Mouse (Mus musculus): ENCODE results near the gene Gsta1.
A peak's percentile ranks its signal among the peaks of the same experiment; 100 is the strongest.
"Not testable (repeated sequence)": the region's sequence is repeated elsewhere in the genome, so short reads cannot be mapped to it uniquely, and the experiment has no call there.

Gene Gsta1

DNA sequence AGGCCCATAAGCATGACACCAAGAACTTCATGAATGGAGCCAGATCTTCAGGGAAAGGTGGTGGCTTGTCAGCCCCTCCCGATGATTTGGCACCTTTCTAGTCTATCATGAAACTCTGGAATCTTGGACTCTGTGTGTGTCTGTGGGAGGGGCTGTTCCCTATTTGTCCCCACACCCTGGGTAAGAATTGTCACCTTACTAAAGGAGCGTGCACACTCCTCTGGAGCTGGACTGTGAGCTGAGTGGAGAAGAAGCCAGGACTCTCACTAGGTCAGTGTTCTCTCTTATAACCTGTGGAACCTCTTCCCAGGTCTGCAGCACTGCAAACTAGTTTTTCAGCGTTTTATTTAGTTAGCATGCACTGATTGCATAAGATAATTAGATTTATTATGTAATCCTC, at the start of gene Gsta1:
Gene Gsta1 (plus strand): TSS at position 196 of the 400 bp plus-strand sequence.
- not testable (repeated sequence) for DNase-seq (ENCODE audit: inconsistent age in 2 of 2, low spot score in 1 of 2)

DNA sequence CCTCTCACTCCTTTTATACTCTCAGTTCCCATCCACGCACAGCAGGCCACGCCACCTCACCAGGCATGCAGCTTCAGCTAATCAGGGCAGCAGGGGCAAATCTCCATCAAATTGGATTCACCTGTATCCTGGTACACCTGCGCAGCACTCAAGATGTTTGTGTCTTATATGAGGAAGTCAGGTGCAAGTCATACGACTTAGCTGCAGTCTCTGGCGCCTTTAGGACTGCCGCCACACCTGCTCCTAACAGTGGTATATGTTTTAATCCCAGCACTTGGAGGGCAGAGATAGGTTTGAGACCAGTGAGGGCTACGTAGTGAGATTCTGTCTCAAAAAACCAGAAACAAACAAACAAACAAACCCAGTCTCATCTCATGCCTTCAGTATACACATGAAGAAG, 48.0 kb upstream of the Gsta1 start, which contains the start of gene Gsta4:
Gene Gsta4 (plus strand): TSS at position 301 of the 400 bp plus-strand sequence.
- DNase-seq (ENCODE audit: inconsistent age in 2 of 2, low spot score in 1 of 2) = not testable (repeated sequence)

DNA sequence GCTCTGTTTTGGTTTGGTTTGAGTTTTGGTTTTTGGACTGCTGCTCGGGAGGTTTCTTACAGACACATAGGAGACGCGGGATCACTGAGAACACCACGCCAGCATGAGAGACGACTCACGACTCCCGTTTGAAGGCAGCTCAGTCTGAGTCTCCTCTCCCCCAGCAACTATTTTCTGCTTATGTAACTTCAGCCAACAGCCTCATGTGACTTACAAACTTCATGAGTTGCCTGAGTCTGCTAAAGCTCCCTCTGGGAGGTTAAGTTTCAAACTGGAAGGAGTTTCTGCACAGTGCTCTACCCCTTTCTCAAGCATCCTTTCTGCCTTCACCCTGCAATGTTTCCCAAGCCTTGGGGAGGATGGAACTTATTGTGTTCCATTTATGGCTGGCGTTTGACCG, 44.8 kb upstream of the Gsta1 start:
- no peak for DNase-seq (ENCODE audit: inconsistent age in 2 of 2, low spot score in 1 of 2)

DNA sequence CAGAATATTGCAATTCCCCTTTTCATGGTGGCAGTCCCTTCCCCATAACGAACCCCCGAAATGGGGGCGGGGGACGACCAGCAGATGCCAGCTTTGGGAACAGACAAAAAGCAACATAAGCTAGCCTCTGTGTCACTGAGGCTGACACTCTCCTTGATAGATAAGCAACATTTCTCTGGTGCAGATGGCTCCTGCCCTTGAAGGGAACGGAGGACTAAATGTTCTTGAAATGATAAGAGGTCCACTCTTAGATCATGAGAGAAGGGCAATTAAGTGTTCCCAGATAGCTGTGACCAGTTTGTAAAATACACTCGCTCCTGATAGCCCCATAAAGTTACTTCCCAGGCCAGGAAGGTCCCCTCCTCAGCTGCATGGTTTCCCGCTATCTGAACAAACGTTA, 41.5 kb upstream of the Gsta1 start:
- DNase-seq (ENCODE audit: inconsistent age in 2 of 2, low spot score in 1 of 2) = no peak

DNA sequence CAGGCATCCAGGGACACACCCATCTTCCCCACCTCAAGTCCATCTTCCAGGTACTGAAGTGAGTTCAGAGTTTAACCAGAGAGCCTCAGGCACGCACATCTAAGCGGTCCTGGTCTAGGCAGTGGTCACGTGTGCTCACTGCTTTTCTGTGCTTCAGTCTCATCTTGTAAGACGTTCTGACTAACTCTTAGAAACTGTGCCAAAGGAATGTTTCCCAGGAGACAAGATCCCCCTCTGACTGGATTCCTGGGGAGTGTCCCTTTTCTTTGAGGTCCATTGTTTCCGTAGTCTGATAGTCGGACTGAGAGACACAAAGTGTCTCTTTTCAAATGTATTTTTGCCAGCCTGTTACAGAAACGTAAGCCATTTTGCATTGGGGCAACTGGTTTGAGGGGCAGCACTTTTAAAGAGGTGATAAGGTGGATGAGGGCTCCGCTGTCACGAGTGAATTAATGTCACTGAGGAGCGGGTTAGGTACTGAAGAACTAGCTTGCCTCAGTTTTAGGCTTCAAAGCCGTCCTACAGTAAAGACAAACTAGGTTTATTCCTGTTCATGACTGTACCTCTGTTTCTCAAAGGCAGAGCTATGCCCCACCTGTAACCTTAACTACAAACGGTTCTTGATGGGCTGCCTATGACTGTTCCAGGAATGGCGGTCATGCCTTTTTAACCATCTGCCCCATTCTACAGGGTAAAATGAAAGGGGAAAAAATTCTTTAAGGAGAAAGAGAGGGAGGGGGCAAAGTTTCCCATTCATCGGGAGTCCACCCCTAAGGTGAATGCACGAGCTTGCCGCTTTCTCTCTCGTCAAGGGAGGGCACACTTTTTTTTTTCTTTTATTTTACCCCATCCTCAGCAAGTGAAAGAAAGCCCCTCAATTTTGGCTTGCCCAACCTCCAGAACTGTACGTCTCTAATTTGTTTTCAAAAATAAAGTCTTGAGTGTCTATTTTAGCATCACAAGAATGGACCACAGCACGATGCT, 39.5 kb upstream of the Gsta1 start:
- peak in 1 of 2 experiments; percentile 54 for DNase-seq (ENCODE audit: inconsistent age in 2 of 2, low spot score in 1 of 2)

DNA sequence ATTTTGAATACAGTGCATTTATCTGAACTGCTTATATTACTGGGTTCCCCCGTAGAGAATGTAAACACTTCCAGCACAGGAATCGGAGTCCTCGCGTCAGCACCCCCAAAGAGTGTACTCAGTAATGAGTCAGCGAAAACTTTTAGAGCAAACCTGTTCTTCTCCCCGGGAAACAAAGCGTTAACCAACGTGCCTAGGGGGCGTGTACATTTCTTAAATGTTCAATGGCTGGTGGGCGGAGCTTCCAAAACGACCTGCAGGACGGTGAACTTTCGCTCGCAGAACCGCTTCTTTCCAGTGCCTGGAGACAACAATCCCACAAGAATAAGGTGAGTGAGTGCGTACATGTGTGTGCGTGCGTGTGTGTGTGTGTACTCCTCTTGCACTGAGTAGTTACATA, 38.7 kb upstream of the Gsta1 start:
- peak; percentile 73 to 88 for DNase-seq (ENCODE audit: inconsistent age in 2 of 2, low spot score in 1 of 2)

DNA sequence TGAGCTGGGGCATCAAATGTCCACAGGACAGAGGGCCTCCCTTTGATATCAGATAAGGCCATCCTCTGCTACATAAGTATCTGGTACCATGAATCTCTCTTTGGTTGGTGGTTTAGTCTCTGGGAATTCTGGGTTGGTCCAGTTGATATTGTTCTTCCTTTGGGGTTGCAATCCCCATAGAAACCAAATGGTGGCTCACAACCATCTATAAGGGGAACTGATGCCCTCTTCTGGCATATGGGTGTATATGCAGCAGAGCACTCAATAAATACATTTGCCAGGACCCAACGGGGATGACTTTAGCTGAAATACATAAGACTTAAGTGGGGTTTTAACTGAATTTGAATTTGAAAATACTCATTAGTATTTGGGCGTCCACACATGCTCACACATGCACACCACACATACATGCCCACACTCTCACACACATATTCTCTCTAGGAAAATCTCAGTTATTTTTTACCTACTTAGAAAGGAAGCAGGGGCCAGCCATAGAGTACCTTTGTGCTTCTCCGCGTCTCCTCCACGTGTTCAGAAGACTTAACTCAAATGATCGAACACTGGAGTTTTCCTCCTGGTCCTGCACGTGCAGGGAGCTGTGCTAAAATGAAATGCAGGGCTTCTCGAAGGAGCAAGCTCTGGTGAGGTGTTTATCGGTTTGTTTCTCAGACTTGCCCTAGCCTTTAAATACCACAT, 36.4 kb upstream of the Gsta1 start:
- DNase-seq (ENCODE audit: inconsistent age in 2 of 2, low spot score in 1 of 2) = peak; percentile 45 to 86

DNA sequence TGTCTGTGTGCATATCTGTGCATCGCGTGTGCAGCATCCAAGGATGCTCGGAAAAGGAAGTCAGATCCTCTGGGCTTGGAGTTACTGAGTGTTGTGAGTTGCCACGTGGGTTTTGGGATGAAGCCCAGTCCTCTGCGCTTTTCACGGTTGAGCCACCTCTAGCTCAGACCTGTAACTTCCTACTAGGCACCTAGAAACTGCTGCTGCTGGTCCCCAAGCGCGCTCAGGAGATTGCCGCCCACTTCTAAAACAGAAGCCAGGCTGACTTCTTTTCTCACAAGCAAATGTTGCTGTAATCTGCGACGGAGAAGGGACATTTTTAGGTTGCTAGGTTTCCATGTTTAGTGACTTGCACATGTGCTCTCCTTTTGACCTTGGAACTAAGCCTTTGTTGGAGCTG, 35.4 kb upstream of the Gsta1 start:
- no peak for DNase-seq (ENCODE audit: inconsistent age in 2 of 2, low spot score in 1 of 2)

DNA sequence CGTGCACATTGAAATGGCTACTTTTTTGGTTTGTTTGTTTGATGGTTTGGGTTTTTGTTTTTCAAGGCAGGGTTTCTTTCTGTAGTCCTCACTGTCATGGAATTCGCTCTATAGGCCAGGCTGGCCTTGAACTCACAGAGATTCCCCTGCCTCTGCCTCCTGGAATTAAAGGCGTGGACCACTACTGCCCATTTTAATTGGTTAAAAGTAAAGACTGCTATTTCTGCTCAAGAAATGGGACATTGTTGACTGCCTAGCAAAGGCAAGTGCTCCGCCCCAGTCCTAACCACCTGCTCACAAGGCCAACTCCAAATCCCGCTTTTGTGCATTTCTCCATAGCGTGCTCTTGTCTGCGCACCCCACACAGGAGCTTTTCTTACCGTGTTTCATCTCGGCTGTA, 32.7 kb upstream of the Gsta1 start:
- DNase-seq (ENCODE audit: inconsistent age in 2 of 2, low spot score in 1 of 2) = no peak

DNA sequence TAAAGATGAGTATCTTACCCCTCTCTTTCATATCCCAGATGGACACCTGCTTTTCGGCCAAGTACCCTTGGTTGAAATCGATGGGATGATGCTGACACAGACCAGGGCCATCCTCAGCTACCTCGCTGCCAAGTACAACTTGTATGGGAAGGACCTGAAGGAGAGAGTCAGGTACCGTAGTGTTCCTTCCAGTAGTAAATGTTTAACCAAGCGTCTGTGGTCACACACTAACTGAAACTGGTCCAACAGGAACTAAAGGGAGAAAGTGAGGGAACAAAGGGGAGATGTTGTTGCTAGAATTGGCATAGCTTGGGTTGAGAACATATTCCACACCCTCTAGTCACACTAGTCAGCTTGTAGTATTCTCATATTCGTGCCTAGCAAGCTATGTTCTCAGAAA, 26.3 kb upstream of the Gsta1 start:
- DNase-seq (ENCODE audit: inconsistent age in 2 of 2, low spot score in 1 of 2) = no peak

DNA sequence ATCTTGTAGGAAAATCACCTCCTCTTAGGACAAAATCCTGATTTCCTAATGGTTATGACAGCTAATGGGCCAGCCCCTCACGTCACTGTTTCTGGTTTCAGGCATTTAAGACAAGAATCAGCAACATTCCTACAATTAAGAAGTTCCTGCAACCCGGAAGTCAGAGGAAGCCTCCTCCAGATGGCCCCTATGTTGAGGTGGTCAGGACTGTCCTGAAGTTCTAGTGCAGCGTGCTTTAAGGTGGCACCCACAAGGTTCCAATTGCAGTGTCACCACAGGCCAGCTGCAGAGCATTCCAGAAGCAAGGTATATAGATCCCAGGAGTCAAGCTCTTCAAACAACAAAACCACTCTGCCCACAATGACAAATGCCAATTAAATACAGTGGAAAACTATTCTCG, 21.5 kb upstream of the Gsta1 start:
- no peak for DNase-seq (ENCODE audit: inconsistent age in 2 of 2, low spot score in 1 of 2)

DNA sequence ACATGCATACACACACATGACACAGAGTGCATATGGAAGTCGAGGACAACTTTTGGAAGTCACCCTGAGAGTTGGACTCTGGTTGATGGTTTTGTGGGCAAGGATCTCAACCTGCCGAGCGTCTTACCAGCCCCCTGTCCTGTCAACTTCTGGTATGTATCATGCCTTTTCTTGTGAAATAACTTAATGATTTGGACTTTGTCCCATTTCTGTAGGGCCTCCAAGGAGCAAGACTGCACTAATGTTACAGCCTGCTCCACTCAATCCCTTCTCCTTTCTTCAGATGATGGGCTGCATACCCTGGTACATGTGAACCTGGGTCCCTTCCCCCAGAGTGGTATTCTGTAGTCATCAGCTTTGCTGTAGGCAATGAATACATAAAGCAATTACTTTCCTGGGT, 20.4 kb upstream of the Gsta1 start:
- DNase-seq (ENCODE audit: inconsistent age in 2 of 2, low spot score in 1 of 2) = no peak

DNA sequence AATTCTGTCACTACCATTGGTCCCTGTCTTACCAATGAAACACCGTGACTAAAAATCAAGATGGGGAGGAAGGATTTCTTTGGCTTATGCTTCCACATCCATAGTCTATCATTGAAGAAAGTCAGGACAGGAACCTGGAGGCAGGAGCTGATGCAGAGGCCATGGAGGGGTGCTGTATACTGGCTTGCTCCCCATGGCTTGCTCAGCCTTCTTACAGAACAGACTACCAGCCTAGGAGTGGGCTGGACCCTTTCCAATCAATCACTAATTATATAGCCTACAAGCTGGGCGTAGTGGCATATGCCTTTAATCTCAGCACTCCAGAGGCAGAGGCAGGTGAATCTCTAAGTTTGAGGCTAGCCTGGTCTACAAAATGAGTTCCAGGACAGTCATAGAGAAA, 19.6 kb upstream of the Gsta1 start:
- no peak for DNase-seq (ENCODE audit: inconsistent age in 2 of 2, low spot score in 1 of 2)

DNA sequence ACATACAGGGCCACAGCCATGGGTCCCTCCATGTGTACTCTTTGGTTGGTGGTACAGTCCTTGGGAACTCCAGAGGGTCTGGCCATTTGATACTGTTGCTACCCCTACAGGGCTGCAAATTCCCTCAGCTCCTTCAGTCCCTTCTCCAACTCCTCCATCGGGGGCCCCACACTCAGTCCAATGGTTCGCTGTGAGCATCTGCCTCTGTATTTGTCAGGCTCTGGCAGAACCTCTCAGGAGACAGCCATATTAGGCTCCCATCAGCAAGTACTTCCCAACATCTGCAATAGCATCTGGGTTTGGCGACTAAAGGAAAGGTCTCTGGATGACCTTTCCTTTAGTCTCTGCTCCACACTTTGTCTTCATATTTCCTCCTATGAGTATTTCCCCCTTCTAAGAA, 18.9 kb upstream of the Gsta1 start:
- DNase-seq (ENCODE audit: inconsistent age in 2 of 2, low spot score in 1 of 2) = no peak

DNA sequence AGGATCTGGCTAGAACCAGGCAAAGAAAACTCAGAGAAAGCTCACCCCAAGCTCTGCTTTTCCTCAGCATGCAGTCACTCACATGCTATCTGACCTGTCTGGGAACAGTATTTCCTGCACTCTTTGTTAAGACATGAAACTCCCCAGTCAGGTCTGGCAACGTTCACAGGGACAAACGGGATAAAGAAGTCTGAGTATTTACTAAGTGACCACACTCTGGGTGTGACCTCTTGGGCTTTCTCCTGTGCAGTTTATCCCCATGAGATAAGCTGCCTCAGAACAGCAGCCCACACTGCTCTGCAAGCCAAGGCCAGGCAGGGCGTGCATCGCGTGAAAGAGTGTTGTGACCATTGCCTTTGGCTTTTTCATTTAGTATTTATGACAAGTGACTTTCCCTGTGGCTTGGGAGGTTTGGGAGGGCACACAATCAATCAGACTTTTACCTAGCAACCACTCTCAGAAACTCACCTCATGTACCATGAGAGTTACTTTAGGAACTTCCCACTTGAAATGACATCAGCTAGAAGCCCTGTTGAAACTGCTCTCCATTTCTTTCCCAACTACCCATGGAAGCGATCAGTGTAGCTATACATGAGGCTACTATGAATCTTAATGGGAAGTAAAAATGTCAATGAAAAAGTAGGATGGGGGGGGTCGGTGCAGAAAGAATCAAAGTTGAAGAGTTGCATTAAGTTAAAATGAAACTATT, 18.0 kb upstream of the Gsta1 start:
- peak; percentile 31 to 61 for DNase-seq (ENCODE audit: inconsistent age in 2 of 2, low spot score in 1 of 2)

DNA sequence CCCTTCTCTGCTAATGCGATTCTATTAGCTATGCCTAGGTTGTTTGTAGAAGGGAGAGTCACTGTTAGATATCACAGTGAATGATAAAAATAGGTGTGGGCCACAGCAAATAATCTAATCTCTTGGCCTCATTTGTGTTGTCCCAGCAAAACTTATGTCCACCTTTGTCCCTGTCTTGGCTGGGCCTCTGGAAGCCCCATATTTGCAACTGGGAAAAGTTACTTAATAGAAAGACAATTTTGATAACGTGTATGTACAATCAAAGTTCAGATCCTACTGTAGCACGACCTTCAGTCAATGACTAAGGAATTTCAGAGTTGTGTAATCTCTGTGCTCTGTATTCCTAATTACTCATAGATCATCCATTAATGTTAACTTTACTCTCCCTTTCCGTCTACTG, 13.4 kb upstream of the Gsta1 start:
- DNase-seq (ENCODE audit: inconsistent age in 2 of 2, low spot score in 1 of 2) = peak in 1 of 2 experiments; percentile 70

DNA sequence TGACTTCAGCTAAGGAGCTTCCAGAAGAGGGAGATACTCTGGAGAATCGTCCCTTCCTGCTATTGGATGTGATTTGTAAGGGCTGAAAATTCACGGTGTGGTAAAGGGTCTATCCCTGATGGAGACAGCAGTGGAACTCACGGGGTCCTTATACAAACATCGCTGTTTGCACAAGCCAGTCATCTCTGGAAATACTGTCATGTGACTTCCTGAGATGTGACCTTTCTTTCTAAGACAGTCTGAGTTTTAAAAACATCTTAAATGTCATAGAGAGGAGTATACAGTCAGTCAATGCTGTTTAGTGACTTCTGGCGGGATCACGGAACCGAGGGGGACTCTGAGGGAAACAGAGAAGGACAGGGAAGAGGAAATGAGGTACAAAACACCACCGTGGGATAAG, 7.8 kb upstream of the Gsta1 start:
- DNase-seq (ENCODE audit: inconsistent age in 2 of 2, low spot score in 1 of 2) = no peak

DNA sequence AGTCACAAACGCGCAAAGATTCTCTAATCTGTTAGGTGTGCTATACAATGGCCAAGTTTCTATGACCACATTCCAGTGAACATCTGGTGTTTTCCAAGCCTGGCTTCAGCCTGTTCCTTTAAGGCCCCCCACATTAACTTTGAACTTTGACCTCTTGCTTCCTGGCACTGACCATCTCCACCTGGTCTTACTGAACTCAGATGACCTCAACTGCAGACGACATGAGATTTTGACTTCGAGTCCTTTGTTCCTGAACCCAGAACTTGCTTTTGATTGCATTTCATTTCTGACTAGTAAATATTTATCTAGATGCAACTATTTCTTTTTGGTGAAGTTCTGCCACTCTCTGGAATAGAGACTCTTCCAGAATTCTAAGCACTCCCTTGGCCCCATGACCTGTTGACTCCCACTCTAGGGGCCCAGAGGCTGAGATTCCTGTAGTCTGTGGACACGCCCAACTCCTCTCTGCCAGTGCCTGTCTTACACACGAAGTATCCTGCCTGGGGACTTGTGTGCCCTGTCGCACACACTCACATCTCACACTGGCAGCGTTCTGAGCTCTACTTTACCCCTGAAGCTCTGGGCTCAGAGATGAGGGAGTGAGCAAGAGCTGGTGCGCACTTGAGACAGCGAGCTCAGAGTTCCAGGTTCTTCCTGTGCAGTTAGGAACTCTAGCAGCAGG, 7.1 kb upstream of the Gsta1 start:
- DNase-seq (ENCODE audit: inconsistent age in 2 of 2, low spot score in 1 of 2) = no peak

DNA sequence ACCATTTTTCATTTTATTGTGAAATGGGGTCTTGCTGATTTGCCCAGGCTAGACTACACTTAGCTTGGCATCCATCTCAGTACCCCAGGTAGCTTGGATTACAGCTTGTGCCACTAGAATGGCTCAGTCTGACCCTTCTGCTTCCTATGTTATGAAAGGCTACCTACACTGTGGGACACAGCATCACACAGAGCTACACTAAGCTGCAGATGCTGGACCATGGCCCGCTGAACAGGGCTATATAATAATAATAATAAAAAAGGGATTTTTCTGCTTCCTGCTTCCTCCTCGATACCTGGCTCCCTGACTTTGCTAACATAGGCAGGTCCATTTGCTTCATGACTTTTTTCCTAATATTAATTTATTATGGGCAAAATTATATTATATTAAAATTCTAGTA, 6.0 kb upstream of the Gsta1 start:
- no peak for DNase-seq (ENCODE audit: inconsistent age in 2 of 2, low spot score in 1 of 2)

DNA sequence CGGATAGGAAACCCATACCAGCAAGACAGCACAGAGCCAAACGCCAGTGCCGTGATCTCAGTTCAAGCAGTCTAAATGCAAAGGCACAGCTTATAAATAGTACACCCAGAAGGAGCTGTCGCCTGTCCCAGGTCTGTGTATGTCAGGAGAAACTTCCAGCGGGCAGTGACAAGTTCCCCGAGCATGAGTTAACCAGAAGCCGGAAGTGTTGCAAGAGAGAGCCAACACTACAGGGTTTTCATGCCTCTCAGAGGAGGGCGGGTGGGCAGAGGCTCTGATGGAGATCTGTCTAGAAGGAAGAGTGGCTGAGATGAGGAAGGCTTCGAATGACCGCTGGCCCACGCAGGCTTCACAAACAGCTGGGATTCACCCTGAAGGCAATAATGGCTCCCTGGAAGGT, 5.2 kb upstream of the Gsta1 start:
- no peak for DNase-seq (ENCODE audit: inconsistent age in 2 of 2, low spot score in 1 of 2)

DNA sequence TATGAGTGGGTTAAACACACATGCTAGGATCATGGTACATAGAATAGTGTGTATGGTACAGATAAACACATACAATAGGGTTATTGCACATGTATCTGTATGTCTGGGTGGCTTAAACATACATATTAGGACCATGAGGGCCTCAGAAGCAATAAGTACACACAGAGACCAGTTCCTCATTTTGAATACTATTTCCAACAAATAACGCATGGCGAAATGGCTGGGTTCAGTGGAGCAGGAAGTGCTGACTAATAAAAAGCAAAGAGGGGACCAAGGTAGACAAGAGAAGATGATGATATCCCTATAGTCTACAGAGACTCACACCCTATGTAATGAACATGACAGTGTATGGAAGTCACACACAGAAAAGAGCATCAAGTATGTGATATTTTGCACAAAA, 2.3 kb upstream of the Gsta1 start:
- DNase-seq (ENCODE audit: inconsistent age in 2 of 2, low spot score in 1 of 2) = no peak
